Comparison of ENCODE assay signal across 14 mouse cellular contexts in genomic region chr7:97183426-97183825, GRCm38 (mm10).
DNase-seq lines count a peak whose midpoint lies in the region; ATAC-seq and TF ChIP-seq lines count a peak whose summit lies in the region.
"Had no signal": no experiment of that assay in that cellular context is flagged by ENCODE, and none has a peak within 500 bp of the region (broad histone marks: within the 10 kb centered on the region; RNA-seq: fewer than 3 reads in every experiment).

No protein-coding gene starts in this region.

- no peaks in the 10 kb centered on the region for H3K9me3 ChIP-seq in kidney, embryonic 14.5 days (ENCODE audit: control insufficient read depth, low read length)
- no peaks in the 10 kb centered on the region for H3K9me3 ChIP-seq in midbrain, embryonic 11.5 days (ENCODE audit: control insufficient read depth, low read length)
- no peaks in the 10 kb centered on the region for H3K9me3 ChIP-seq in midbrain, postnatal 0 days (ENCODE audit: low read length)
- H3K9me3 ChIP-seq: midbrain, embryonic 12.5 days had no signal

- peak; percentile 75; the same call in 1 of the 2 replicates for ATAC-seq in kidney, embryonic 14.5 days (ENCODE audit: low FRiP score, low TSS enrichment)
- peak; percentile 46; the same call in 1 of the 2 replicates for ATAC-seq in midbrain, embryonic 11.5 days (ENCODE audit: low FRiP score)
- ATAC-seq in midbrain, postnatal 0 days (ENCODE audit: low FRiP score): no peak
- ATAC-seq: Patski had no signal

- H3K4me1 ChIP-seq in kidney, embryonic 14.5 days (ENCODE audit: control insufficient read depth, insufficient read depth, low read length): peaks cover 13% of the 10 kb centered on the region
- peaks cover 4% of the 10 kb centered on the region for H3K4me1 ChIP-seq in midbrain, embryonic 11.5 days (ENCODE audit: control insufficient read depth, insufficient read depth, low read length)
- H3K4me1 ChIP-seq in midbrain, postnatal 0 days (ENCODE audit: insufficient read depth, low read length): no peaks in the 10 kb centered on the region
- no peaks in the 10 kb centered on the region for H3K4me1 ChIP-seq in cerebellum, adult 2 months (ENCODE audit: control insufficient read depth, insufficient read depth, low read length)

- no peak overlapping the region for H3K4me2 ChIP-seq in kidney, embryonic 14.5 days (replicated peaks; ENCODE audit: low read depth, low read length)
- H3K4me2 ChIP-seq in midbrain, embryonic 11.5 days: no peak overlapping the region
- H3K4me2 ChIP-seq in midbrain, postnatal 0 days (ENCODE audit: low read depth, low read length, poor library complexity, severe bottlenecking): no peak overlapping the region
- H3K4me2 ChIP-seq: midbrain, embryonic 12.5 days had no signal

- no peak overlapping the region for H3K9ac ChIP-seq in kidney, embryonic 14.5 days (ENCODE audit: low read depth, low read length)
- no peak overlapping the region for H3K9ac ChIP-seq in midbrain, embryonic 11.5 days (ENCODE audit: low read length)
- no peak overlapping the region for H3K9ac ChIP-seq in midbrain, postnatal 0 days (replicated peaks; ENCODE audit: low read length, poor library complexity, severe bottlenecking)
- H3K9ac ChIP-seq: midbrain, embryonic 12.5 days had no signal

- no peak for DNase-seq in kidney, adult 8-10 months
- DNase-seq in midbrain, embryonic 11.5 days (ENCODE audit: low spot score, missing footprints): no peak
- no peak for DNase-seq in midbrain, postnatal 0 days (ENCODE audit: low spot score)
- DNase-seq in embryo, embryonic 9.5 days (ENCODE audit: extremely low spot score): peak; percentile 11
- DNase-seq in telencephalon, adult 2 months (ENCODE audit: low read depth, low spot score): peak; percentile 34
- no peak for DNase-seq in cerebellum, adult 2 months
- DNase-seq: cerebellum, adult 8-10 months; kidney, adult 11 months; left cerebral cortex, postnatal 4 days; right cerebral cortex, postnatal 4 days; thymus, postnatal 14 days had no signal

- no peak overlapping the region for H3K4me3 ChIP-seq in kidney, embryonic 14.5 days (ENCODE audit: low read length)
- no peak overlapping the region for H3K4me3 ChIP-seq in midbrain, embryonic 11.5 days (ENCODE audit: low read depth, low read length)
- no peak overlapping the region for H3K4me3 ChIP-seq in midbrain, postnatal 0 days (ENCODE audit: low read depth, low read length)
- no peak overlapping the region for H3K4me3 ChIP-seq in cerebellum, adult 2 months (replicated peaks; ENCODE audit: insufficient read depth, low read depth, low read length)
- H3K4me3 ChIP-seq: midbrain, embryonic 12.5 days had no signal

- H3K36me3 ChIP-seq in kidney, embryonic 14.5 days (ENCODE audit: control insufficient read depth, insufficient read depth, low read length): no peaks in the 10 kb centered on the region
- H3K36me3 ChIP-seq in midbrain, embryonic 11.5 days (ENCODE audit: control insufficient read depth, insufficient read depth, low read length): no peaks in the 10 kb centered on the region
- no peaks in the 10 kb centered on the region for H3K36me3 ChIP-seq in midbrain, postnatal 0 days (ENCODE audit: insufficient read depth, low read length)
- H3K36me3 ChIP-seq: midbrain, embryonic 12.5 days had no signal

- TF ChIP-seq CTCF in midbrain, postnatal 0 days (IDR thresholded peaks at IDR 0.05): no peak
- no peak for TF ChIP-seq CTCF in cerebellum, adult 2 months (IDR thresholded peaks at IDR 0.05; ENCODE audit: borderline replicate concordance, insufficient read depth, low read depth, low read length)

- WGBS in kidney, embryonic 14.5 days: 32% methylated on average over 4 of the region's 4 CpGs
- 20% methylated on average over 4 of the region's 4 CpGs for WGBS in midbrain, embryonic 11.5 days
- 27% methylated on average over 4 of the region's 4 CpGs for WGBS in midbrain, postnatal 0 days
- 33% methylated on average over 4 of the region's 4 CpGs for WGBS in cerebellum, adult 2 months

- no peaks in the 10 kb centered on the region for H3K27me3 ChIP-seq in kidney, embryonic 14.5 days (ENCODE audit: control insufficient read depth, insufficient read depth, low read length)
- no peaks in the 10 kb centered on the region for H3K27me3 ChIP-seq in midbrain, embryonic 11.5 days (ENCODE audit: control insufficient read depth, insufficient read depth, low read length)
- no peaks in the 10 kb centered on the region for H3K27me3 ChIP-seq in midbrain, postnatal 0 days (ENCODE audit: insufficient read depth, low read length)
- H3K27me3 ChIP-seq in cerebellum, adult 2 months (ENCODE audit: control insufficient read depth, insufficient read depth, low read length): no peaks in the 10 kb centered on the region
- H3K27me3 ChIP-seq: midbrain, embryonic 12.5 days; Patski had no signal

- no peak overlapping the region for H3K27ac ChIP-seq in kidney, embryonic 14.5 days (ENCODE audit: low read depth, low read length)
- H3K27ac ChIP-seq in midbrain, embryonic 11.5 days (ENCODE audit: low read depth, low read length): no peak overlapping the region
- no peak overlapping the region for H3K27ac ChIP-seq in midbrain, postnatal 0 days (ENCODE audit: low read depth, low read length)
- no peak overlapping the region for H3K27ac ChIP-seq in cerebellum, adult 2 months (ENCODE audit: insufficient read depth, low read length)
- H3K27ac ChIP-seq: midbrain, embryonic 12.5 days had no signal

- TF ChIP-seq POLR2A in cerebellum, adult 2 months (IDR thresholded peaks at IDR 0.05; ENCODE audit: borderline replicate concordance, insufficient read depth, low read length): no peak

Comparison
In these comparisons a context has a peak if more than half of its experiments do, and no peak if none do; other contexts are left out.
1. DNase-seq: peak in embryo, embryonic 9.5 days (single experiment) and telencephalon, adult 2 months (single experiment); none in kidney, adult 8-10 months (0 of 2), midbrain, embryonic 11.5 days (single experiment), midbrain, postnatal 0 days (single experiment) and cerebellum, adult 2 months (0 of 2).